7 mouse cellular contexts compared by ENCODE assay signal in the genomic region with DNA sequence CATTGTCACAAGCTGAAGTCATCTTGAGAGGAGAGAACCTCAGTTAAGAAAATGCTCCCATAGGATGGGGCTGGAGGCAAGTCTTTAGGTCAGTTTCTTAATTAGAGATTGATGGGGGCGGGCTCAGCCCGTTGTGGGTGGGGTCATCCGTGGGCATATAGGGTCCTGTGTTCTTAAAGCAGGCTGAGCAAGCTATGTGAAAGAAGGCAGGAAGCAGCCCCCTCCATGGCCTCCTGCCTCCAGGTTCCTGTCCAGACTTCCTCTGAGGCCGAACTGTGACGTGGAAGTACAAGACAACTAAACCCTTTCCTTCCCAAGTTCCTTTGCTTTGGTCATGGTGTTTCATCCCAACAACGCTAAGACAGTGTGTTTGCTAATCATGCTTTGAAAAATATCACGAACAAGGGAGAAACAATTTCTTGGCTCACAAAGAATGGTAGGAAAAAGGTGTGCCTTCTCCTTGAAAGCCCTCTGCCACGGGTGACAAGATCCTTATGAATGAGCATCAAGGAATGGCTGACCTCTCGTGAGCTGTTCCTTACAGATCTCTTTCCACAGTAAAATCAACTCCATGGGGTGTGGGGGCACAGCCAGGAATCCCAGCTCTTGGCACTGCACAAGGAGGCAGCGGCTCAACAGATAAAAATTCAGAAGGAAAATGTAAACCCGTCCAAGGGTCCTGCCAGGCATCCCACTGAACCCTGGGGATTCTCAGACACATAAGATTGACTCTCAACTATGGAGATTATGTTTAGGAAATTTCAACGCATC. TPM values are rescaled to one million over a fixed set of nuclear protein-coding genes. Genes with fewer than 3 reads are reported as not detected.
DNase-seq lines count a peak whose midpoint lies in the region; ATAC-seq and TF ChIP-seq lines count a peak whose summit lies in the region.

No protein-coding gene starts in this region.

- no peaks in the 10 kb centered on the region for H3K9me3 ChIP-seq in embryonic facial prominence, embryonic 15.5 days (replicated peaks)
- H3K9me3 ChIP-seq in intestine, embryonic 16.5 days (ENCODE audit: control insufficient read depth, low read length) = no peaks in the 10 kb centered on the region

- peak overlapping the region; percentile 29; the same call in 1 of the 2 replicates for H3K27ac ChIP-seq in testis, adult 2 months (ENCODE audit: control insufficient read depth, insufficient read depth, low read depth, low read length)
- peak overlapping the region; percentile 82 for H3K27ac ChIP-seq in embryonic facial prominence, embryonic 15.5 days (replicated peaks)
- peak overlapping the region; percentile 84 for H3K27ac ChIP-seq in intestine, embryonic 16.5 days (ENCODE audit: low read length)

- 9% methylated on average over 12 of the region's 12 CpGs for WGBS in embryonic facial prominence, embryonic 15.5 days
- 12% methylated on average over 12 of the region's 12 CpGs for WGBS in intestine, embryonic 16.5 days

- no peaks in the 10 kb centered on the region for H3K27me3 ChIP-seq in testis, adult 2 months (ENCODE audit: control insufficient read depth, insufficient read depth, low read length)
- H3K27me3 ChIP-seq in embryonic facial prominence, embryonic 15.5 days = no peaks in the 10 kb centered on the region
- no peaks in the 10 kb centered on the region for H3K27me3 ChIP-seq in intestine, embryonic 16.5 days (replicated peaks; ENCODE audit: control insufficient read depth, insufficient read depth, low read length)

- peaks cover 2% of the 10 kb centered on the region for H3K36me3 ChIP-seq in testis, adult 2 months (ENCODE audit: control insufficient read depth, insufficient read depth, low read length)
- H3K36me3 ChIP-seq in embryonic facial prominence, embryonic 15.5 days = peaks cover 28% of the 10 kb centered on the region
- H3K36me3 ChIP-seq in intestine, embryonic 16.5 days (ENCODE audit: control insufficient read depth, insufficient read depth, low read length) = peaks cover 14% of the 10 kb centered on the region; the same call in 1 of the 2 replicates

- H3K9ac ChIP-seq in embryonic facial prominence, embryonic 15.5 days = peak overlapping the region; percentile 65
- peak overlapping the region; percentile 91 for H3K9ac ChIP-seq in intestine, embryonic 16.5 days (ENCODE audit: low read depth, low read length)

- TF ChIP-seq POLR2A in testis, adult 2 months (IDR thresholded peaks at IDR 0.05; ENCODE audit: control insufficient read depth, low read depth, low read length) = no peak

- peak; percentile 39; the same call in 1 of the 2 replicates for ATAC-seq in embryonic facial prominence, embryonic 15.5 days (ENCODE audit: insufficient number of reproducible peaks, low FRiP score, low TSS enrichment, low read depth)
- ATAC-seq in intestine, embryonic 16.5 days = no peak; the same call in 1 of the 2 replicates

- H3K4me1 ChIP-seq in testis, adult 2 months (ENCODE audit: control insufficient read depth, insufficient read depth, low read length) = peaks cover 7% of the 10 kb centered on the region; the same call in 1 of the 2 replicates
- peaks cover 46% of the 10 kb centered on the region for H3K4me1 ChIP-seq in embryonic facial prominence, embryonic 15.5 days
- H3K4me1 ChIP-seq in intestine, embryonic 16.5 days (ENCODE audit: control insufficient read depth, insufficient read depth, low read length) = peaks cover 41% of the 10 kb centered on the region

- no peak for DNase-seq in testis, postnatal 14 days (ENCODE audit: low spot score)
- peak; percentile 28 for DNase-seq in mesoderm, embryonic 11.5 days (ENCODE audit: low read depth, low spot score)
- DNase-seq in right cerebral cortex, postnatal 4 days = no peak
- no peak for DNase-seq in cerebellum, postnatal 36 days

- TF ChIP-seq CTCF in testis, adult 2 months (IDR thresholded peaks at IDR 0.05; ENCODE audit: control insufficient read depth, insufficient read depth, insufficient replicate concordance, low read depth, low read length) = no peak

- peak overlapping the region; percentile 88 for H3K4me2 ChIP-seq in embryonic facial prominence, embryonic 15.5 days (replicated peaks)
- H3K4me2 ChIP-seq in intestine, embryonic 16.5 days (ENCODE audit: low read depth, low read length) = peak overlapping the region; percentile 80

- H3K4me3 ChIP-seq in testis, adult 2 months (ENCODE audit: control insufficient read depth, low read depth, low read length) = peak overlapping the region; percentile 49
- peak overlapping the region; percentile 83 for H3K4me3 ChIP-seq in embryonic facial prominence, embryonic 15.5 days (replicated peaks)
- peak overlapping the region; percentile 87 for H3K4me3 ChIP-seq in intestine, embryonic 16.5 days (ENCODE audit: low read length)

RNA-seq across cellular contexts. Expression of a gene that starts 1.5 kb away (rescaled TPM):
- polyA plus RNA-seq in testis, adult 2 months (2012; rRNA removed) = 49.2 and 49.5 TPM in 2 replicates
- 349 and 373 TPM in 2 replicates for polyA plus RNA-seq in embryonic facial prominence, embryonic 15.5 days (2015; fragmentation: Nextera tagmentation; extraction: Ambion mirVana)
- polyA plus RNA-seq in intestine, embryonic 16.5 days (2015; fragmentation: Nextera tagmentation; extraction: Ambion mirVana) = 339 and 377 TPM in 2 replicates

RNA-seq across cellular contexts. Expression of a gene that starts 47.3 kb away (rescaled TPM):
- 3.4 and 3.6 TPM in 2 replicates for polyA plus RNA-seq in testis, adult 2 months (2012; rRNA removed)
- polyA plus RNA-seq in embryonic facial prominence, embryonic 15.5 days (2015; fragmentation: Nextera tagmentation; extraction: Ambion mirVana) = 23.1 and 24.3 TPM in 2 replicates
- polyA plus RNA-seq in intestine, embryonic 16.5 days (2015; fragmentation: Nextera tagmentation; extraction: Ambion mirVana) = 21.7 and 26.8 TPM in 2 replicates

Comparison
In these comparisons a context has a peak if more than half of its experiments do, and no peak if none do; other contexts are left out.
1. H3K27ac ChIP-seq: peak in every context shown above with its lines; median percentile 84 in intestine, embryonic 16.5 days; 82 in embryonic facial prominence, embryonic 15.5 days; 29 in testis, adult 2 months.